Mouse (Mus musculus): ENCODE results near the gene Cntn5.

The Cntn5 gene

DNA sequence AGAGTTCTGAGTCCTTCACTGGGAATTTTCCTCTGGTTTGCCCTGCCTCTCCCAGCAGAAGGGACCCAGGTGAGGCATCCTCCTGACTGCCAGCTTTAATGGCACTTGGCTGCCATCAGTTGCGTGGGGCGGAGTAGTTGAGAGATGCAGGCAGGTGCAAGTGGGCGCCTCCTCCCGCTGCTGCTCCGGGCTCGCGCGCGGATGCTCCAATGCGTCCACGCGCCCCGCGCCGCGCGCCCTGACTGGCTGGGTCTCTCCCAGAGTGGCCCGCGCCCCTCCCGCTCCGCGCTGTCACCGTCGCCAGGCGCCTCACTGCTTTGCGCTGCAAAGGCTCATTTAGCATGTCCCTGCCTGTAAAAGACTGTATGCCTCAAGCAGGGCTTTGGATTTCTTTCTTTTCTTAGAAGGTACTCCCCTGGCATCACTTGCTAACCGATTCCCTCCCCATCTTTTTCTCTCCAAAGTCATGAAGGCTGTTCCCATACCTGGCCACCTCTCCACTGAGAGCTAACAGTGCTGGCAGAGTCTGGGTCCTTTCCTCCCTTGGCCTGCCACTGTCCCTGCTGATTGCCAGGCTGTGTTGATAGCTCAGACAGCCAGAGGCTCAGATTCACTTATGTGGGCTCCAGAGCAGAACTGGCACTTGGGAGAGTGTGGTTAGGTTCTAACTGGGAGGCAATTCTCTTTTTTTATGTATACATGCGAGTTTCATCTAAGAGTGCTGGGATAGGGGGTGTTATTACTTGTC is at the start of gene Cntn5:
Gene Cntn5, minus strand, starts transcription at position 160 of the 748 bp plus-strand sequence.
- DNase-seq (ENCODE audit: extremely low spot score), result peak; percentile 28

GRCm38 (mm10) chr9:10950470-10950869 is 45.9 kb upstream of the Cntn5 start:
- no peak for DNase-seq (ENCODE audit: extremely low spot score)

GRCm38 (mm10) chr9:10909573-10909972 is 5.0 kb upstream of the Cntn5 start:
- DNase-seq (ENCODE audit: extremely low spot score), result peak; percentile 53

GRCm38 (mm10) chr9:10905696-10906095 is 1.1 kb upstream of the Cntn5 start:
- DNase-seq (ENCODE audit: extremely low spot score), result no peak

DNA sequence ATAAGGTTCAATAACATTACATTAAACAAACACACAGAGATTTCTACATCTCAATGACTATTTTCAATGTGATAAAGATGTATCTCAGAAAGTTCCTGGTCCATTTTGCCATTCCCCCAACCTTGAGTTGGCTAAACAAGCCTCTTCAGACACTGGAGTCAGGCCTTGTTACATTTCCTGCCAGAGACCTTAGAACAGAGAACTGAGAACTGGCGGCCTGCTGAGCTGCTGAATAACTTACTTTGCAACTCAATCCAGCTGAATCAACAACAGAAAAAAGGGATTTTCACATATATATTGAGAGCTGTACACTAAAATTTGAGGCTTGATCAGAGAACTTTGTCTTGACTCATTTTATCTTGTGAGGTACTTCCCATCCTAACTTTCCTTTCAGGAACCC is 24.8 kb downstream of the Cntn5 start:
- no peak for DNase-seq (ENCODE audit: extremely low spot score)

GRCm38 (mm10) chr9:10873881-10874280 is 30.7 kb downstream of the Cntn5 start:
- DNase-seq (ENCODE audit: extremely low spot score), result no peak

DNA sequence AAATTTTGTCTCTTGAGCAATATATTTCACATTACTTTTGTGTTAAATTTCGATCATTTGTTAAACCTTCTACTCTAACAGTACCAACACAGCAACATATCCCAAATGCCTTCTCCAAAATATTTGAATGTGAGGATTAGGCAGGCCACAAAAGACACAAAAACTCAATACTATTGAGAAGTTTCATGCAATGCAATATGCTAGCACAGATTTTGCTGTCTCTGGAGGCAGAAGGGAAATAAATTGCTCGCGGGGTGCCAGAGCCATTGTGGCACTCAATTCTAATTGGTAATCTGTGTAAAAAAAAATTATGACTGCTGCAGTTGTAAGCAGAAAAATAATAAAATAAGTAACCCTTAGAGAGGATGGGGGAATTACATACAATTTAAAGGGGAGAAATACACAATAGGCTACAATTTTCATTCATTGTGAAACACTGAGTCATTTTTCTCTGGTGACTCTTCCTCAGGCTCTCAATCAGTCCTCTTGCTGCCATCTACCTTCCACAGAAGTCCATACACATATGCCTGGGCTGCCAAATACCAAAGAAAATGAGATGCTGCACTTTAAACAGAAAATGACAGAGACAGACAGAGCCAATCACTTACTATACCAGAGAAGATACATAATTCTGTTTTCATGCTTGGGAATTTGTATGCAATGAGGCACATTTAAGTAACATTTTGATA is 48.2 kb downstream of the Cntn5 start:
- no peak for DNase-seq (ENCODE audit: extremely low spot score)

DNA sequence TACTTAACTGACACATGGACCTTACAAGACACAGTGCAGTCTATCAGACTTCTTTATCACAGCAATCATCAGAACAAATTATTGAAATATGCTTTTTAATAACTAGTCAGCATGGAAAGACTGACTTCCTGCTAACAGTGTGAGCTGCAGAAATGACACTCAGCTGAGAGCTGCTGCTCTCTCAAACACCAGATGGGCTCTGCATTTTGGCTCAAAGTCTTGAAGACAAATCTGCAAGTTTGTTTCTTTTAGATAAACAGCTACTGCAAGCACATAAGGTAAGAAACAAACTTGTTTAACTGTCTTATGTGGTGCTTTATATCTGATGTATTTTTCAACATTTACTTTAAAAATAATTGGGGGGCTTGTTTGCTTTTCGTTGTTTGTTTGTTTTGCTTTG is 87.9 kb downstream of the Cntn5 start:
- DNase-seq (ENCODE audit: extremely low spot score), result no peak

- no peak for DNase-seq (ENCODE audit: extremely low spot score)
Observed at GRCm38 (mm10) chr9:10797158-10797557, 107.4 kb downstream of the Cntn5 start.

DNA sequence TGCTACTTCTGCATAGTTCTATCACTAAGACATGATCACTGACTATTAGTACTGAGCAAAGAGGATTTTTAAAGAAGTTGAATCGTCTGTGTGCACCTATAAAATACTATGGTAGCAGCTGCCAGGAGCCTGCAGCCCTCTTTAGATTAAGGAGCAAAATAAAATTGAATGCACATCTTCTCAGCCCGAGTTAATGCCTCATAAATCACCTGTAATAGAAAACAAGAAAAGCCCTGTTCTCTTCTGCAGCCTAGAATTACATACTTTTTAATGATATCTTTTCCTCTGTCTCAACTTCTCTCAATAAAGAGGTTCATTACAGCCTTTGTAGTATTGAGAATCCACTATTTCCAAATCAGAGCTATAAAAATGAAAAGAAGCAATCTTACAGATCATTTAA is 109.5 kb downstream of the Cntn5 start:
- no peak for DNase-seq (ENCODE audit: extremely low spot score)

GRCm38 (mm10) chr9:10731878-10732277 is 172.7 kb downstream of the Cntn5 start:
- DNase-seq (ENCODE audit: extremely low spot score), result no peak

GRCm38 (mm10) chr9:10724191-10724590 is 180.4 kb downstream of the Cntn5 start:
- DNase-seq (ENCODE audit: extremely low spot score), result no peak

GRCm38 (mm10) chr9:10722121-10722520 is 182.5 kb downstream of the Cntn5 start:
- DNase-seq (ENCODE audit: extremely low spot score), result no peak

DNA sequence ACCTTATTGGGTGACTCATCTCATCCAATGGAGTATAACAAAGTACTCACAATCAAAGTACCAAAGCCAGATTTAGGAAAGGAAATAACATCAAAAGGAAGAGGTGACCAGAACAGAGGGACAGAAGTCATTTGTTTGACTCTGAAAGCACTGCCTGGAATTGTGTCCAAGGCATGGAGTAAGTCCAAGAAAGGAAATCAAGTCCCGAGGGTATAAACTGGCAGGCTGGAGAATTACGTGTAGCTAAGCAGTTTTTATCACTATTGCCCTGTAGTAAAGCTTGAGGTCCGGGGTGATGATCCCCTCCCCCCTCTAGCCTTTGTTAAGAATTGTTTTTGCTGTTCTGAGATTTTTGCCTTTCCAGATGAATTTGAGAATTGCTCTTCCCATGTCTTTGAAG is 185.6 kb downstream of the Cntn5 start:
- no peak for DNase-seq (ENCODE audit: extremely low spot score)

DNA sequence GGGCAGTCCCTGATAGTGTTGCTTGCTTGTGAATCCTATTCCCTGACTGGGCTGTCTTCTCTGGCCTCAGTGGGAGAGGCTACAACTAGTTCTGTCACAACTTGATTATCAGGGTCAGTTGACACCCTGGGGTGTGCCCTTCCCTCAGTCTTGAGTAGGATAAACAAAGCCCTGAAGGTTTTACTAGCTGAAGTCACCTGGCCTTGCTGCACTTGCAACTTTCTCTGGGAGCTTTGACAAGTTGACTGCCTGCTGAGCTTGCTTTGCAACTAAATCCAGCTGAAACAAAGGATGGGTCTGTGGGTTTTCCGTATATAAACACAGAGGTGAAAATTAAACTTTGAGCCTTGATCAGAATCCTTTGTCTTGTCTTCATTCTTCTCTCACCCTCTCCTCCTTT is 190.9 kb downstream of the Cntn5 start:
- no peak for DNase-seq (ENCODE audit: extremely low spot score)

DNA sequence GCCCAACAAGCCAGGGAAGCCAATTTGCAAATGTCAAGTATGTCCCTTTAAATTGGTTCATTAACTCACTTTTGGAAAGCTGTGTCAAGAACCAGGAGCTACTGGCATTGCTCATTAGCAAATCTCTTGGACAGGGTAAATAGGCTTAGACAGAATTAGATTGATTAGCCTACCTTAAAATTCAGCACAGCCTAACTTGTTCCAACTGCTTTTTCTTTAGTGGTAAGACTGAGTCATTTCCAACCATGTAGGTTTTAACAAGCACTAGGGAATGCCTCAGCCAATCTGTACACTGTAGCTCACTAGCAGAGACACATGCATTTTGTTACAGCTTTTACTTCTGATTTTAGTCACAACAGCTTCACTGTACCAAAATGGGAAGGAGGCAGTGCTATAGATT is 222.9 kb downstream of the Cntn5 start:
- no peak for DNase-seq (ENCODE audit: extremely low spot score)

- DNase-seq (ENCODE audit: extremely low spot score), result no peak
Observed at GRCm38 (mm10) chr9:10681181-10681580, 223.4 kb downstream of the Cntn5 start.

DNA sequence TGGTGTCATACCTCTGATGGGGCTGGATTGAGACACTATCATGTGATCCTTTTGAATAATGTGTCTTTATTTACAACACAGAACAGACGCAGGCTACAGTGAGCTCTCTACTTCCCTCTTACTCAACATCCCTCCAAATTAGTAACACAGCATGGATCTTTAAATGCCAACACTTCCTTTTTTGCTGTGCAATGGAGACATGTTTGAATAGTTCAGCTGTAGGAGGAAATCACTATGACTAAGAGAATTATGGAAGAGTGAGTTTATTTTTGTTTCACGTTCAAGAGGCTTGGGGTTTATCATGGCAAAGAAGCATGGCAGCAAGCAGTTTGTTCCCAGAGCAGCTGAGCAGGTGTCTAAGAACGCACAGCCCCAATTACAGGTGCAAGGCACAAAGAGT is 235.9 kb downstream of the Cntn5 start:
- DNase-seq (ENCODE audit: extremely low spot score), result no peak

- no peak for DNase-seq (ENCODE audit: extremely low spot score)
Observed at GRCm38 (mm10) chr9:10667438-10667837, 237.1 kb downstream of the Cntn5 start.

DNA sequence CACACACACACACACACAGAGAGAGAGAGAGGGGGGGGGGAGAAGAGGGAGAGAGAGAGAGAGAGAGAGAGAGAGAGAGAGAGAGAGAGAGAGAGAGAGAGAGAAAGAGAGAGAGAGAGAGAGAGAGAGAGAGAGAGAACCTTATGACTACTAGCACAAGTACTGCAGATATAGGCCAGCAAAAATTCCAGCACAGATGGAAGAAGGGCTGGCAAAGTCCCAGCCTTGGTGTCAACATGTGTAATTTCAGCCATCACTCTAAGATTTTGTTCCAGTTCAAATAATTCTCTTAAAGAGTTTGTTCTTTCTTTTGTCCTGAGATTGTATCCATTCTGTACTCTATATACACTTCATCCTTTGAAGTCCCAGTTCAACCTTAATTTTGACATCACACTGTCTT is 238.8 kb downstream of the Cntn5 start:
- DNase-seq (ENCODE audit: extremely low spot score), result no peak

DNA sequence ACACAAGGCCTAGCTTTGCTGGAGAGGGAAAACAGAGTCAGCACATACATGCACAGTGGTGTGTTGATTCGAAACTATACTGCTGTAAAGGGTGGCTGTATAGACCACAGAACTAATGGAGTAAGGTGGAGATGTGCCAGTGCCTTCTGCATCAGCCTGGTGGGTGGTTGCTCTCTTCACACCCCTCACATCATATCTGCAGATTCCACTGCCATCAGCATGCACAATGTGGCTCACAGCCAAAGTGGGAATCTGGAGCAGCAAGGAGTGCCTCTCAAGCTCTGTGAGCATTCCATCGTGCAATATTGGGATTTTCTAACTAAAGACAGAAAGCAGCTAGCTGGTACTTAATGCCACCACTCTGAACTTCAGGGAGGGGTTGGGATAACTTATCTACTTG is 241.5 kb downstream of the Cntn5 start:
- no peak for DNase-seq (ENCODE audit: extremely low spot score)

DNA sequence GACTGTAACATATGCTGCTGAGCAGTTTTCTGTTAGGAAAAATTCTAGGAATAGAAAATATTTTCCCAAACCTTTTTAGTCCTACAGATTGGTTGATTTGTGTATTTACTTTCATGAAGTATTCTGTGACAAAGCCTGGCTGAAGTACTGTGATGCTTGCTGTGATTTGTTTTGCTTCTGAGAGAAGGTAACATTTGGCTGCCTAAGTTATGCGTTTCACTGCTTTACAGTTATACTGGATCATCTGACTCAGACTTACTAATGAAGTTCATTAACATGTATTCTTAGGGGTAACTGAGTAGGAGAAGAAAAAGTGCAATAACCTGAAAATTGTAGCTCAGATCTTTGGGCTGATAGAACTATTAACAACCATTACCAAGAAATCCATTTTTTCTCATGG is 245.1 kb downstream of the Cntn5 start:
- DNase-seq (ENCODE audit: extremely low spot score), result no peak

DNA sequence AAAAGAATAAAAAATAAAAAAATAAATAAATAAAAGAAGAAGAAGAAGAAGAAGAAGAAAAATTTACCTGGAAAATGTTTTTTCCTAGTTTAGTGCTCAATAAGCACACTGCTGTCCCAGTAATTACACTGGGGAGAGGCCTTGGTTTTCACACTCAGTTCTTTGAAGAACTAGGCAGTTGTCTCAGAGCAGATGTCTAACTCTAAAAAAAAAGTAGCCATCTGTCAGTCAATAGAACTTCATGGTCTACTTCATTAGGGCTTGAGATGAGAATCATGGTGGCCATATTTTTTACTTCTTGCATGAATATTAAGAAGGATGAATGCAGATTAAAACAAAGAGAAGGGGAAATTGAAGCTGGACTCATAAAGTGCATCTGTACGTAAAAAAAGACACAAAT is 246.5 kb downstream of the Cntn5 start:
- DNase-seq (ENCODE audit: extremely low spot score), result no peak

All from embryo, embryonic 9.5 days (tissue).